Mouse (Mus musculus) macrophage (primary cell): ENCODE results near the gene Vti1a. TPM values are rescaled to one million over a fixed set of nuclear protein-coding genes. Genes with fewer than 3 reads are reported as not detected.

Experiments
- H3K27ac ChIP-seq: fragments of 350-480 bp; formaldehyde crosslinking; 2 replicates; pipeline ENCODE4 v1.9.0; 2021
- H3K36me3 ChIP-seq: fragments of 350-480 bp; formaldehyde crosslinking; 2 replicates; pipeline ENCODE4 v1.9.0; 2021; ENCODE audit errors: inconsistent target
- H3K4me3 ChIP-seq: fragments of 350-480 bp; formaldehyde crosslinking; 2 replicates; pipeline ENCODE4 v1.9.0; 2021; ENCODE audit errors: inconsistent target
- H3K79me2 ChIP-seq: fragments of 350-480 bp; formaldehyde crosslinking; 2 replicates; pipeline ENCODE4 v1.9.0; 2021; ENCODE audit errors: inconsistent target
- WGBS: methylation state at CpG from one replicate; pipeline ENCODE4 v1.1.7; 2026; ENCODE audit warnings: inconsistent platforms; ENCODE audit not compliant: missing documents; 5-methylcytosine and 5-hydroxymethylcytosine counted together
- polyA plus RNA-seq: library from polyadenylated mRNA; stranded (reverse); fragments of 250-400 nt; gene quantifications from 3 replicates; pipeline ENCODE4 v1.2.4, GENCODE M21; 2018; ENCODE audit warnings: inconsistent platforms

The Vti1a gene
- polyA plus RNA-seq, 1 experiment from 2014 or later, result 41.8 TPM

GRCm38 (mm10) chr19:55615743-55616142, 299.6 kb downstream of the Vti1a start:
- H3K36me3 ChIP-seq, result no peaks in the 10 kb centered on the region
- no peak overlapping the region for H3K27ac ChIP-seq
- no peak overlapping the region for H3K4me3 ChIP-seq
- 92% methylated on average over 5 of the region's 5 CpGs for WGBS
- H3K79me2 ChIP-seq, result no peaks in the 10 kb centered on the region

GRCm38 (mm10) chr19:55616276-55616675, 300.2 kb downstream of the Vti1a start:
- Histone ChIP-seq H3K27ac (no peak overlapping the region), H3K36me3 (no peaks in the 10 kb centered on the region), H3K4me3 (no peak overlapping the region), H3K79me2 (no peaks in the 10 kb centered on the region)
- WGBS, result 100% methylated on average over 7 of the region's 7 CpGs

DNA sequence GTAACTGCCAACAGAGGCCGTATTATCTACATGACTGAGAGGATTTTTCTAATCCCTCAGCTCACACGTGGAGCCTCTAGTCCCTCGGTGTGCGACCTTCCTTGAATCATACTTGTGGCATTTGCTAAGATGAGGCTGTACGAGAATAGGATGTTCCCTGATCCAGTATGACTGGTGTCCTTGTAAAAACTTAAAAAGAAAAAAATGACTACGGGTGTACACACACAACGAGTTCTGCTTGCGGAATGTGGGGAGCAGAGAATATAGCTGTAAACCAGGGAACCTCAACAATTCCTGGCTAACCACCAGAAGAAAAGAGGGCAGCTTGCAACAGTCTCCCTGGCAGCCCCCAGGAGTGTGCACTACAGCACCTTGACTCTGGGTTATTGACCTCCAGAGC, 300.8 kb downstream of the Vti1a start:
- WGBS, result 98% methylated on average over 8 of the region's 8 CpGs
- Histone ChIP-seq H3K4me3 (no peak overlapping the region), H3K36me3 (no peaks in the 10 kb centered on the region), H3K27ac (no peak overlapping the region), H3K79me2 (no peaks in the 10 kb centered on the region)

DNA sequence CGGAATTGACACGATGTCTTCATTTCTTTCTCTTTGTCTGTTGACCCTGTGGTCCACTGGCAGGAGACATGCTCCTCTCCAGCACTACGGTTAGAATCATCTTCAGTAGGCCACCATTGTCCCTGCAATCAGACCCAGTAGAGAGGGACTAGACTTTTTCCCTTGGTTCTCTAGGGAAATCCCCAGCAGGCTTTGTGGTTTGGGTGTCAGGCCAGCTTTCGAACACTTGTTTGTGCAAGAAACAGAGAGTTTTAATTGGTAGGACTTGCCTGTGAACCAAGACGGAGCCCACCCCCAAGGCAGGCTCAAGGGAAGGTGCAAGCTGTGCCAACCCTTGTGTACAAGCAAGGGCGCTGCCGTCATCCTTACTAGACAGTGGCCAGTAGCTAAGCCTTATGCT, 302.5 kb downstream of the Vti1a start:
- 83% methylated on average over 7 of the region's 7 CpGs for WGBS
- no peak overlapping the region for H3K27ac ChIP-seq
- H3K36me3 ChIP-seq, result no peaks in the 10 kb centered on the region
- H3K79me2 ChIP-seq, result no peaks in the 10 kb centered on the region
- no peak overlapping the region for H3K4me3 ChIP-seq

DNA sequence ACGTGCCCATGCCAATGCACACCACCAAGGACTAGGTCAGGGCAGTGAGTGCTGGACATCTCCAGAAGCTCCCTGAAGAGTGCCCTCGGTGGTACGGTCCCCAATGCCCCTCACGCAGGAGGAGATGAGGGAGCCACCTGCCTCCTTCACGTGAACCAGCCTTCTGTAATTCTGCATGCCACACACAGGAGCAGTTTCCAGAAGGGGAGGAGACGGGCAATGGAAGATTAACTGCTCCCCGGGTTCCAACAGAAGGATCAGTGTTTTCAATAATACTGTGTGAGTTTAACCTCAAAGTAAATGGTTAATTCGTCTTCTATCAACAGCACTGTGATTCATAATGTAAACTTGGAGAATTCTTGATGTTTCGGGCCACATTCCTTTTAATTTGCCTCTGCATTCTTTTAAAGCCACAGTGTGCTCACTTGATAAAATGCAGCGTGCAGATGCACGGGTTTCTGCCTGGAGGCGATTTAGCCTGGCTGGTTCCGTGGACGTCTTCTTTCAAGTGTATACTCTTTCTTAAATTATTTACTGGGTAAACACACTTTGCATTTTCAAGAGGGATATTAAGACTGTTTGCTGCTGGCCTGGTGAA, 304.4 kb downstream of the Vti1a start:
- Histone ChIP-seq H3K4me3 (no peak overlapping the region), H3K36me3 (no peaks in the 10 kb centered on the region), H3K79me2 (no peaks in the 10 kb centered on the region), H3K27ac (no peak overlapping the region)
- 95% methylated on average over 14 of the region's 14 CpGs for WGBS

DNA sequence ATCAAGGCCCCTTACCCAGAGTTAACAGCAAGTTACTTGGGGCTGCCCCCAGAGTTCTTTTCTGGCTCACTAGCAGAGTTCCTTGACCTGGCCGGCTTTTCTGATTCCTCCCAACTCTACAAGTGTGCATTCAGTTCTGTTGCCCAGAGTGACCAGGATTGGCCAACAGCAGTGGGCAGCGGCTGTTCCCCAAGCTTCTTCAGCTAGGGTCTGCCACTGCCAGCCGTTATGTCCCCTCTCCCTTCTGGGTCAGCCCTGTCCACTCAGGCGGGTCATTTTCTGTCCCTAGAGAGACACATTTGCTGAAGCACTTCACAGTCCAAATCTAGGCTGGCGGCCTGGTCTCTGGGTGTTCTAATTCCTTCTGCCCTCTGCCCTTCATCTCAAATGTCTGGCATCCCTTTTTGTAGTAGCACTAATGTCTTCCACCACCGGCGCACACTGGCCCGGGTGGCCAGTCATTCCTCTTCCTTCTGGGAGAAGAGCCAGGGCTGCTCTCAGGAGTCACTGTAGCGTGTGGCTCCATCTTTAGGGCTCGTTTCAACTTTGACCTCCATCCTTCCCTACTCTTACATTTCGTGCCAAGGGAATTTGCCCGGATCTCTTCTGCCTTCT, 305.0 kb downstream of the Vti1a start:
- Histone ChIP-seq H3K4me3 (no peak overlapping the region), H3K79me2 (no peaks in the 10 kb centered on the region), H3K27ac (no peak overlapping the region), H3K36me3 (no peaks in the 10 kb centered on the region)
- 99% methylated on average over 11 of the region's 12 CpGs for WGBS

- H3K79me2 ChIP-seq, result no peaks in the 10 kb centered on the region
- H3K36me3 ChIP-seq, result no peaks in the 10 kb centered on the region
- no peak overlapping the region for H3K4me3 ChIP-seq
- no peak overlapping the region for H3K27ac ChIP-seq
- WGBS, result 91% methylated on average over 18 of the region's 18 CpGs
Measured at GRCm38 (mm10) chr19:55622821-55623220, 306.7 kb downstream of the Vti1a start.

GRCm38 (mm10) chr19:55623605-55624004, 307.5 kb downstream of the Vti1a start:
- 98% methylated on average over 12 of the region's 13 CpGs for WGBS
- Histone ChIP-seq H3K36me3 (no peaks in the 10 kb centered on the region), H3K27ac (no peak overlapping the region), H3K79me2 (no peaks in the 10 kb centered on the region), H3K4me3 (no peak overlapping the region)

GRCm38 (mm10) chr19:55626483-55626882, 310.4 kb downstream of the Vti1a start:
- Histone ChIP-seq H3K79me2 (no peaks in the 10 kb centered on the region), H3K4me3 (no peak overlapping the region), H3K27ac (no peak overlapping the region), H3K36me3 (no peaks in the 10 kb centered on the region)
- 98% methylated on average over 16 of the region's 16 CpGs for WGBS

- Histone ChIP-seq H3K4me3 (no peak overlapping the region), H3K27ac (no peak overlapping the region), H3K36me3 (no peaks in the 10 kb centered on the region), H3K79me2 (no peaks in the 10 kb centered on the region)
- 92% methylated on average over 12 of the region's 12 CpGs for WGBS
Measured at GRCm38 (mm10) chr19:55626952-55627351, 310.9 kb downstream of the Vti1a start.

- H3K4me3 ChIP-seq, result no peak overlapping the region
- WGBS, result 94% methylated on average over 14 of the region's 15 CpGs
- no peaks in the 10 kb centered on the region for H3K79me2 ChIP-seq
- H3K36me3 ChIP-seq, result no peaks in the 10 kb centered on the region
- no peak overlapping the region for H3K27ac ChIP-seq
Measured at GRCm38 (mm10) chr19:55635488-55635887, 319.4 kb downstream of the Vti1a start.

DNA sequence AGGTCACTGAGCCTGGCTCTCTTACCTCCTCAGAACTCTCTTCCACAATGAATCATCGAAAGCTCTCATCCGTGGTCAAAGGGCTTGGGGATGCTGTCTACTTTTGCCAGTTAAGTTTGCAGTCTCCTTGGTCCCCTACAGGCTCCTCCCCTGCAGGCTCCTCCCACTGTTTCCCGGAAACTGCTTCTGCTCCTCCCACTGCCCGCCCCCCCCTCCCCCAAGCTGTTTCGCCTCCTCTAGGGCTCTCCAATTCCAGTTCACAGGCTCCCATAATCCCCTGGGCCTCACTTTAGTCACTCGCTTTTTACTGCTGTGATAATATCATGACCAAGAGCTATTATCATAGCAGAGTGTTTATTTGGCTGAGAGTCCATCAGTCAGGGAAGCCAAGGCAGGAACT, 324.2 kb downstream of the Vti1a start:
- Histone ChIP-seq H3K27ac (no peak overlapping the region), H3K4me3 (no peak overlapping the region), H3K79me2 (no peaks in the 10 kb centered on the region), H3K36me3 (no peaks in the 10 kb centered on the region)
- 90% methylated on average over 5 of the region's 6 CpGs for WGBS

- WGBS, result 63% methylated on average over 2 of the region's 2 CpGs
- no peaks in the 10 kb centered on the region for H3K36me3 ChIP-seq
- H3K79me2 ChIP-seq, result no peaks in the 10 kb centered on the region
- no peak overlapping the region for H3K4me3 ChIP-seq
- H3K27ac ChIP-seq, result peak overlapping the region; percentile 93; the same call in 1 of the 2 replicates
Measured at GRCm38 (mm10) chr19:55641891-55642290, 325.8 kb downstream of the Vti1a start.

GRCm38 (mm10) chr19:55642361-55642760, 326.3 kb downstream of the Vti1a start:
- 91% methylated on average over 11 of the region's 11 CpGs for WGBS
- Histone ChIP-seq H3K79me2 (no peaks in the 10 kb centered on the region), H3K36me3 (no peaks in the 10 kb centered on the region), H3K27ac (peak overlapping the region; percentile 93; the same call in 1 of the 2 replicates), H3K4me3 (no peak overlapping the region)

GRCm38 (mm10) chr19:55643288-55643901, 327.3 kb downstream of the Vti1a start:
- no peaks in the 10 kb centered on the region for H3K79me2 ChIP-seq
- H3K4me3 ChIP-seq, result peak overlapping the region; percentile 35
- peak overlapping the region; percentile 93 for H3K27ac ChIP-seq
- WGBS, result 1% methylated on average over 12 of the region's 14 CpGs
- H3K36me3 ChIP-seq, result no peaks in the 10 kb centered on the region
